Mouse (Mus musculus): ENCODE data around the gene Lhfpl2. TPM values are rescaled to one million over a fixed set of nuclear protein-coding genes. Genes with fewer than 3 reads are reported as not detected.

The Lhfpl2 gene
- total RNA-seq, 2 experiments from 2014 or later: 35.5 to 40.1 TPM

DNA sequence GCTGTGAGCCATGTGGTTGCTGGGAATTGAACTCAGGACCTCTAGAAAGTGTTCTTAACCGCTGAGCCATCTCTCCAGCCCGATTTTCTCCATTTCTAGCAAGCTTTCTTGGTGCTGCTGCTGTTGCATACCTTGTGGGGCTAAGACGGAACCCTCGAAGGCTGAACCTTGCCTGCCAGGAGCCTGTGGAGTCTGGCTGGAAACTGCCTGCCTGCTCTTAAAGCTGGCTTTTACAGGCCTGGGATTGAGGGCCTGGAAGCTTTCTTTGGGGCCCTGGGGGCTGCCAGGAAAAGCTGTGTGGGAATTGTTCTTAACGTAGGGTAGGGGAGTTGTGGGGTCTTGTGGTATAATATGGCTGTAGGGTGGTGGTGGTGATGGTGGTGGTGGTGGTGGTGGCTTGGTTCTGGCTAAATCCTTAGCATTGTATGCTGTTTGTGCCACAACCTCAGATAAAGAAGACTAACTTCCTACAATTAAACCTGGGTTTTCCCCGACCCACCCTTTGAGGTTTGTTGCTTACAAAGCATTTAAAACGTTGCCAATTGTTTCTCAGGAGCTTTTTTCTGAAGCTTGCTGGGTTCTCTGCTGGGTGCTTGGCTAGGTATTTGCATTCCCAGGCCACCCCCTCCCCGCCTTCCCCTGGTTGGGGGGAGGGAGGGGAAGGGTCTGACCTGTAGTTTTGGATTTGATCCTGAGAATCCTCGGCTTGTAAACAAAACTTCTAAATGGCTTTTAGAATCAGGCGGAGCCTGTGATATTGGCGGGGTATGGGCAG lies 7.9 kb downstream of the Lhfpl2 start:
- no peak for DNase-seq (ENCODE audit: low spot score in 2 of 2)

DNA sequence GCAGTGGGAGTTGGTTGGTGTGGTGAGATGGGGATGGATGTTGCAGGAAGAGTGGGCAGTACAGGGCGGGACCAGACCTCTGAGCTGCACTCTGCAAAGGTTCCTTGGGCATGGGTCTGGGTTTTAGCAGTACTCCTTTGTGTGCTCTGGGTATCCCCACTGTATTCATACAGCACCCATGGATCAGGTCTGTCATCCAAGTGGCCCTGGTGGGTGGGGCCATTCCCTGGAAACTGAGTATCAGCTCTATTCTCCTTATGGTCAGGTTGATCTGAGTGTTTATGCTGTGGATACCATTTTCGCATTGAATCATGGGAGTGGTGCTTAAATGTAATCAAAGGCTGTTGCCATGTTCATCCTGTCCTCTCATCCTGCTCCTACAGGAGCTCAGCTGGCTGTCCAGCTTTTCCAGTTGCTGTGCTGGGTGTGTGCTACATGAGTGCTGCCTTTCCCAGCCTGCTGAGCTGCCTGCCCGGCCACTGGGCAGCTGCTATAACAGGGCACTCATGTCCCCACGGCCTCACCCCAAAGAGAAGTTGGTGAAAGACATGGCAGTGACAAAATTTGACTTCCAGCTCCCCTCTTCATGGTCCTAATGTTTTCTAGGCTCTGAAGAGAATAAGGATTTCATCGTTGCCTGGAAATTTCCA lies 9.2 kb downstream of the Lhfpl2 start:
- no peak for DNase-seq (ENCODE audit: low spot score in 2 of 2)

DNA sequence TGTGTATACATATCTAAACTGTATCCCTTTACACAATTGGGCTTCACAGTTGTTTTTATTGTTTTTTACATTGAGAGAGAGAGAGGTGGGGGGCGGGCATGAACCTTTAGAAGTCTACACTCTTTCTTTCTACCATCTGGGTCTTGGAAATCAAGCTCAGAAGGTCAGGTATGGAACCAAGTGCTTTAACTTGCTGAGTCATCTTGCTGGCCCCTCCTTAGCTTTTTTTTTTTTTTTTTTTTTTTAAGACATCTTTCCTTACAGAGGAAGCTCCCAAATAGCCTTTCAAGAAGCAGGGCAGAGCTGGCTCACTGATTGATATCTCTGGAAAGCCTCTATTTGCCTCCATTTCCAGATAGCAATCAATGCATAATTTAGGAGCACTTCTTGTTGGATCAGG lies 10.7 kb downstream of the Lhfpl2 start:
- no peak for DNase-seq (ENCODE audit: low spot score in 2 of 2)

DNA sequence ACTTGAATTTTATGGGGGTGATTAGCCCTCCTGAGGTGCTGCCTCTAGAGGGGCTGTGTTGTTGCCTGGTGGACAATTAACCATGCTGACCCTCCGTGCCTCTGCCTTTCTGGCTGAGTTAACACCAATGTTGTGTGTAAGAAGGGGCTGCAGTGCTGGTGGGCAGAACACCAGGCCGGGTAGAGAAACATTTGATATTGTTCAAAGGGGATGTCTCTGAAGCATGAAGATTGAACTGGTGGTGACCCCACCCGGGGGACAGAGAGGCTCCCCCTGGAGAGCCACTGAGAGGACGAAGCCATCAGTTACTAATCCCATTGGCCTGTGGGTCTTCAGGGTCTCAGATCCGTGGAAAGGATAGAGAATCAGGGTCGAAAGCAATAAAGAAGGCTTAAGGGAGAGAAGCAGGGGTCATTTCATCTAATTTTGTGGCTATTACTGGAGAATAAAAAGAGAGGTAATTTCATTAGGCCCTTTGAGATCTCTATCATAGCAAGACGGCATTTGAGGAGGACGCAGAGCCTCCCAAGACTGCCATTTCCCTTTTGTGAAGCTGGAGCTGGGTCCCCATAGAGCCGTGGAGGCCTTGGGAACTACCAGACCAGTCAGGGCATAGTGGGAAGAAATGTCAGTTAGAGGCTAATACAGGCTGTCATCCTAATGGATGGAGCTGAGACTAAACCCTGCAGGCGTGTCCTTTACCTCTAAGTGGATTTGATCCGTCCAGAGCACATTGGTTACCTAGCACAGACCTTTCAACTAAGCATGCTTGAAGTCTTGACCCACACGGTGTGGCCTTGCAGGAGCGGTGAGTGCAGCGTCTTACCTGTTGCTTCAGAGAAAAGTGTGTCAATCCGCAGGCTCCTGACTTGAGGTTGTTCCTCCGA lies 12.1 kb downstream of the Lhfpl2 start:
- no peak for DNase-seq (ENCODE audit: low spot score in 2 of 2)

DNA sequence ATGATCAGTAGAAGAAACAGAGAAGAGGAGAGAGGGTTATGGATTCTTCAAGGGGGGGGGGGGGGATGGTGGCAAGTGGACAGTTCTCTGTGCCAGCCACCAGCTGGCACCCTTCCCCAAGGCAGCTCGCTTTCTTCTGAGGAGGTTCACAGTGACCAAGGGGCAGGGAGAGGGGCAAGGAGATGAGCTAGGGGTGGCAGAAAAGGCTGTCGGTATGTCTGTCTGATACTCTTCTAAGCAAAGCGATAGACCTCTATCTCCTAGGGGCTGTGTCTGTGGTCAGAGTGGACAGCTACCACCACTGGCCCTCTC lies 12.7 kb downstream of the Lhfpl2 start:
- no peak for DNase-seq (ENCODE audit: low spot score in 2 of 2)

DNA sequence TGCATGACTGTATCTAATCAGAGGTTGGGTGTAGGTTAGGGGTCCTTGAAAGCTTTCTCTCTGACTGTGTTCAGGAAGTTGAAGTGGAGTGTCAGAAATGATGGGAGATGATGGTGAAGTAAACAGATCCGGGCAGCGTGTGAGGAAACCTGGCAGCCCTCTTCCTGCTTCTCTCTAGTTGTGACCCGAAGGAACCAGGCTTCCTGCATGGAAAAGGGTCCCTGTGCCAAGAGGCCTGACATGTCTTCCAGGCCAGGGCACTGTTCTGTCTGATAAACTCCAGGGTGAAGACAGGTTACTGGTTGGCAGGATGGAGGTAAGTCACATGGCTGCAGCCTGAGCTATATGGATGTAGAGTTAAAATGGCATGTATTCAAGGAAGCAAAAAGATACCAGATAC lies 13.3 kb downstream of the Lhfpl2 start:
- DNase-seq (ENCODE audit: low spot score in 2 of 2): no peak

DNA sequence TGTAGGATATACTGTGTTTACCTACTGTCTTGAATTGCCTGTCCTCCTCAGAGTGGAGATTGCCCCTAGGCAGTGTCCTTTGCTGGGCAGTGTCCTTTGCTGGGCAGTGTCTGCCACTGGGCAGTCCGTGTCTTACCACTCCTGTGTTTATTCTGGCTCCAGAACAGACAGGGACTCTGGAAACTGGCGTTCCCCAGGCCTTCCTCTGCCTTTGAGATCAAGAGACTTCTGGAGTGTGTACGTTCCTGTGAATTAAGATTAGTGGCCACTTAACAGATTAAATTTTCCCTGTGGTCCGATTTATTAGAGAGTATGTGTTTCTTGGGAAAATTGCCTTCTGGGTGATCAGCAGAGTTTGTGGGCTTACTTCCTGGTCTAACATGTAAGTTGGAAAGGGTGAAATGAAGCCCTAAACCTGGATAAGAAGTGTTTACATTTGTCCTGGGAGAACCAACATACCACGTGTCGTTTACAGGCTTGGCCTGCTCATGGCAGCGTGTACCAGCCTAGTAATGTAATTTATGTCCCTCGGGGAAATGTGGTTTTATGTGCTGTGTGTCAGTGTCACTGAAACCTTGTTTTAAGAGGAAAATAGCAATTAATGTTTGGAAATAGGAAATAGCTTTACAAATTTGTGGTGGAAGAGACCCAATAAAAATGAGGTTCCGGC lies 15.6 kb downstream of the Lhfpl2 start:
- no peak for DNase-seq (ENCODE audit: low spot score in 2 of 2)

DNA sequence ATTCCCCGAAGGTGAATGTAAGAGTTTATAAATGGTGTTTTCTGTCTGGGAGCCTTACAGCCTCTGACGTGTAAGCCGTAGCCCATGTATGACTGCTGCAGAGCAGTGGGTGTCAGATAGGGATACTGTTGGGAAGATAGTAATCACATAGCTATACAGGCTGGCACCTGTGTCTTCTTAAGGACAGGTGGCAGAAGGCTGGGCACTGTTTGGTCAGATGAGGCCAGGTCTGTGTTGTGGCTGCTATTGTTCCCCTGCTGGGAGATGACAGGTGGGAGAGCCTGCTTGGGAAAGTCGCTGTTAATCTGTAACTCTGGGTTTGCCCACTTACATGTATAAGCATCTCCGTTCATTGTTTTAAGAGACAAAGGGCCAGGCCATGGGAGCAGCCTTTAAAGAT lies 16.1 kb downstream of the Lhfpl2 start:
- no peak for DNase-seq (ENCODE audit: low spot score in 2 of 2)

DNA sequence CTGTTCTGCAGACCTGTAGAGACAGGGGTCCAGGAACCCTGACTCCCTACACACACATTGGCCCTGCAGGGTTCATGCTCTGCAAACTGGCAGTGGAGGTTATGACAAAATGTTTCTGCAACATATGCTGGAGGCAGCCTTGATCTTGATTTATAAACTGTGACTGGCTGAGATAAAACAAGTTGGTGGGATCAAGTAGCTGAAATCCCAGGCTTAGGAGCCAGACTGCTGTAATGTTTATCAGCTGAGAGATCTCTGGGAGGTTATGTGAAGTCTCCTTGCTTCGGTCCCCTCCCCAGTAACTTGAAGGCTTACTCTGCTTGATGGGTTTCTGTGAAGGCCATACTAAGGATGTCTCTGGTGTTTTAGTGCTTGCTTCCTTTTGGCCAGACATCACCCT lies 17.6 kb downstream of the Lhfpl2 start:
- no peak for DNase-seq (ENCODE audit: low spot score in 2 of 2)

DNA sequence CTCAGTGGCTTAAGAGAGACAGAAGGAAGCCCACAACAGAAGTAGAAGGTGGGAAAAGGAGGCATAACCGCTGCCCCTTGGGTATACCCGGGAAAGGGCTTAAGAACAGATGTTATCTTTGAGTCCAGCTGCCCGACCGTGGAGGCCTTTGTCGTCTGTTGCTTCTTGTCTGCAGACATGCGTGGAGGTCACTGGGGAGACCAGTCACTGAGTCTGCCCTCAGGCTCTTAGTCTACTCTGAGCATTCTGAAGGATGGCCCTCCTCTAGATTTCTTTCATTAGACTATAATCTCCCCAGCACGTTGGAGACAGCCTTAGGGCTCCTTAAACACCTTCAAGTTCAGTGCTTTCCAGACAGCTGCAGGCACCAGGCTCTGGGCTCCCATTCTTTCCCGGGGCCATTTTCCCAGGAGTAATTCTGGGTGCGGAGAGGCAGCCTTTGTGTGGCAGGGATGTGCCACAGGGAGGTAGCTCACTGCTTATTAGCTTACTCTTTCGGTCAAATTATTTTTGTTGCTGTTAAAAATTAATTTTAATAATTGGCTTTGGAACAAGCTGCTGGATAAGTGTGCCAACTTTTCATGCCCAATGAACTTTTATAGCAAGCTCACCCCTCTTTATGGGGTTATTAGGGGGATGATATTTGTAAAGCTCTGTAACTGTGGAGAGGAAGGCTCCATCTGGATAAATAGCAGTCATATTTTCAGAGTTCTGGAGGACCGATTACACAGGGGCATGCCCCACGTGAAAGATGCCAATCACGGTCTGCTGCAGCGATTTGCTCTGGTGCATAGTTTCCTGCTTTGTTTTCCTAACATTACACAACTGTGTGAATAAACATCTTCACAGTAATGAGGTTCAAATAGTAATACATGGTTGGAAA lies 19.8 kb downstream of the Lhfpl2 start:
- DNase-seq (ENCODE audit: low spot score in 2 of 2): no peak

DNA sequence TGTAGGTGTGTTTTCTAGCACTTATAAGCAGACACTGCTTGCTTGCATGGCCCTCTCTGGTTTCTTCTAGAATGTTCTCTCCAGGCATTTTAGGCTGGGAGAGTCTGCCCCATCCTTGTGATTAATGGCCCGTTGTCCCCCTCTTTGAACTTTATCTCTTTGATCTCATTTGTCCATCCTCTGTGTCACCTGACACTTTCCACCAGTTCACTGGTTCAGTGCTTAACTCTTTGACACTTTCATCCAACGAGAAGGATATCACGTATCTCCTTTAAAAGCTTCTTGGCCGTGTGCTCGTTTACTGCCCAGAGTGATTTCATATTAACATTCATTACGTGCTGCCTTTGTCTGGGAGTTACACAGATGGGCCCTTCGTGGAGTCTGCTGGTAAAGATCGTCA lies 25.6 kb downstream of the Lhfpl2 start:
- DNase-seq (ENCODE audit: low spot score in 2 of 2): no peak

DNA sequence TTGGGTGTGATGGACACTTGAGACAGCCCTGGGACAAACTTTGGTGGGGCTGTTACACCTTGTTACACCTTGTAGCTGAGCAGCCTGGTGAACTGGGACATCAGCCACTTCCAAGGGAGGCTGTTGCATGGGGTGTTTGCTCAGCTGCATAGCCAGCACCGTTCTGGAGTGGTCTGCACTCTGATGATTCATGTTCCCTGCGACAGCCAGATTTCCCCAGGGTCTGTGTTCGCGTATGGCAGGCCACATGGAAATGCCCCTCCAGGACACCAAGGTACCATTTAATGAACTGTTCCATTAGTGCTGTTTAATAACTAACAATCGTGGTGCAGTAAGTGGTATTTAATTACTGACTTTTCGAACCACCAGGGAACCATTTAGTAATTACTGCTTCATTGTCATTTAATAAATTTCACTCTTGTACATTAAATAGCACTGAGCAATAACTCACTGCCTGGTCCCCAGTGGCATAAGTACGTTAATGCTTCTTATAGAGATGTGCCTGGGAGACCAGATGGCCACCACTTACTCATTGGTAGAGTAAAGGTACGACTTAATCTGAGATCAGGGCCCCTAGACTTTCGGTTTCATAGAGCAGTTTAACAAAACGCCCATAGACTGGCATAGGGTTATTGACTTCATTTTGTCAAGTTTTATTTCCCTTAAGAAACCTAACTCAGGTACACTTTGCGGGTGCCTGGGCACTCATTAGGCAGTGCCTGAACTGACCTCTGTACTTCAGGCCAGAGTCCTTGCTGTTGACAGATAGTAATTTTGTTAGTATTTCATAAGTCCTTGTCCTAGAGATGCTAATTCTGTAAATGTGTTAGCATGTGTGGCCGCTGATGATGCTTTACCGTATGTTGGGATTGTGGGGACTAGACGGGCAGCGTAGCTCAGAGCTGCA lies 26.9 kb downstream of the Lhfpl2 start:
- DNase-seq (ENCODE audit: low spot score in 2 of 2): no peak

DNA sequence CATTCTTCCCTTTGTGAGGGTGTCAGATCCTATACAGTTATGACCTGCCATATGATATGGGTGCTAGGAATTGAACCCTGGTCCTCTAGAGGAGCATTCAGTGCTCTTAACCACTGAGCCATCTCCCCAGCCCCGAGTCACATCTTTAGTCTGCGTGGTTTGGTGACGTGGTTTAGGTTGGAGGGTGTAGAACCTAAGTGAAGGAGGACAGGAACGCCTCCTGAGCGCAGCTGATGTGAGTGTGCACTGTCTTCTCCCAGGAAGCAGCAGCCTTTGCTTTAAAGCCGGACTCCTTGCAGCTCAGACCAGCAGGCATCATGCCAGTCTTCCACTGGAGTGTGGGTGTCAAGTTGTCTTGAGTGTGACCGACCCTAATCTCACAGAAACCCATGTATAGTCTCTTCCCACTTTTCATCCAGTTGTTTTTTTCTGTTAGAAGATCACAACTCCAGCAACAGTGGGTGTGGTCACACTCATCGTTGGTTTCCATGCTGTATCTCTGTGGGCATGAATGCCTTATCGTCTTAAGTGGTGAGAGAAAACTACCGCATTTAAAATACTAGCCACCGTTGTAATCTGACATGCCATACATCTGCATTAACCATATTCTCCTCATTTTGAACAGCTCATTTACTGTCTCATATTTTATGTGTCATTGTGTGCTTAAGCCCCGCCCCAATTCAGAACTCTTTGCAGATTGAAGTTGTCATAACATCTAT lies 28.7 kb downstream of the Lhfpl2 start:
- DNase-seq (ENCODE audit: low spot score in 2 of 2): no peak

DNA sequence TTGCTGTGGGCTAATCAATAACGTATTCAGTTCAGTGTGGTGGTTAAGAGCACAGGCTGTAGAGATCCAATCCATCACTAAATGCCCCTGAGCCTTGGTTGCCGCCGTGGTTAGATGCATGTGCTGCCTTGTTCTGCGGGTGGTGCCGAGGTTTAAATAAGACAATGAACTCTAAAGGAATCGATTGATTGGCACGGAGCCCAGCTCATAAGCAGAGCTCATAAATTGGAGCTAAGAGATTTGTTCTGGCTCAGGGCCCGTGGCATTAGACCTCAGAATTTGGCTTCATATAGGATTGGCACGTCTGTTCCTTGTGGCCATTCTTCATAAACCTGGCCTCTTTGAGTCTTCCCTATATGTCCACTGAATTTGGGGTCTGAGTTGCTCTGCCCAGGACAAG lies 29.5 kb downstream of the Lhfpl2 start:
- DNase-seq (ENCODE audit: low spot score in 2 of 2): no peak

DNA sequence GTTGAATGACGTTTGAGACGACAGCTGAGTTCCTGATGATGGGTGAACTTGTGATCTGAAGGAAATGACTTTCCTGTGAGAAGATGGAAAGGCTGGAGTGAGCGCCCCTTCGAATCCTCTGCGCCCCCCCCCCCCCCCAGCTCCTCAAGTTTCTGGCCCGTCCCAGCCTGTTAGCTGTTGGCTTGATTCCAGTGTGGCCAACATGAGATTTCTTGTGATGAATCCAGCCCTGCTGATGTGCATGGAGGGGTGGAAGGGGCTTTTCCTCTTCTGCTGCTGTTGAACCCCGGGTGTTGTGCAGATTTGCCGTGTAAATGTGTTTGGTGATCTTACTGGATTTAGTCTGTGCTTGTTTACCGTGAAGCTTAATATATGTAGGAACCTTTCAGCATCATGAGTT lies 31.2 kb downstream of the Lhfpl2 start:
- no peak for DNase-seq (ENCODE audit: low spot score in 2 of 2)

DNA sequence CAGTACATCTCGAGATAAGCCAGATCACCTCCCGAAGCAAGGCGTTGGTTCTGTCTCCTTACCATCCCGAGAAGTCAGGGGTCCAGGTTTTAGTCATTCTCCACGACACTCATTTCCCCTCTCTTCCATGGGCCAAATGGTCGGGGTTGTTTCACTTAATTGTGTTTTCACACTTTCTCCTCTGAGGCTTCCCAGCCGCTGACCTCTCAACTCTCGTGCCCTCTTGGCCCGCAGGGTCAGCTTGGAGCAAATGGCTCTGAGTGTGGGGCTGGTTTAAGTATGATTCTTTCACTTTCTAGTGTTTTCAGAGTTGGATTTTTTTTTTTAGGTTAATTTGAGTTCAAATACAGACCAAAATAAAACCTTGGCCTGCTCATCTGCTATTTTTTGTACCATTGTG lies 31.7 kb downstream of the Lhfpl2 start:
- no peak for DNase-seq (ENCODE audit: low spot score in 2 of 2)

DNA sequence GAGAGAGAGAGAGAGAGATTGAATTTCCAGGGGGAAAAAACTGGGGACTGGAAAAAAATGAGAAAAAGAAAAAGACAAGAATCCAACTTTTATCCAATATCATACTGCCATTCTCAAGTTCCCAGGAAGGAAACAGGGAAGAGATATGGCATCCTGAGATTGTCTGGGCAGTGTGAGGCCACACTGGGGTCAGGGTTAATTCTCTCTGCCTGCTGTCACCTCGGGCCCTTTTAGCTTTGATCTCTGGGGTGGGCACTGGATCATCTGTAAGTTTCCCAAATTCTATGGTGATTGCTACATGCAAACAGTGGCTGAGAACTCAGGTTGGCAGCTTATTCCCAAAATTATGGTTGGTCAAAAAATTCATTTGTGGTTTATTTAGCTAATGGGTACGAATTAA lies 33.8 kb downstream of the Lhfpl2 start:
- no peak for DNase-seq (ENCODE audit: low spot score in 2 of 2)

DNA sequence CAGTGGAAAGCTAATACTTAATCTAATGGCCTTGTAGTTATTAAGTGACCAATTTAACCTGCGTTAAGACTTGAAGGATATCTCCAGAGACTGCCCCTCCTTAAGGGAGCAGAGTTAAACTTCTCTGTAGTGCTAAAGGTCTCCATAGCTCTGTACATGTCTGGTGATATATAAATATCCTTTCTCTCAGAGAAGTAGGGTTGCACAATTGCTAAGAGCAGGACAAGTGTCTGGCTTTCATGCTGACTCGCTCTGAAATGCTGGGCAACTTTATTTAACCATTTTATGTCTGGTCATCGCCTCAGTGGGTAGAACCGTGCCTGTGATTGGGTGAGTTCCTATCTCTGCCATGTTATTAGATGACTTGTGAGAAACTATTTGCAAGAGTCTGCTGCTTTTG lies 36.6 kb downstream of the Lhfpl2 start:
- DNase-seq (ENCODE audit: low spot score in 2 of 2): no peak

DNA sequence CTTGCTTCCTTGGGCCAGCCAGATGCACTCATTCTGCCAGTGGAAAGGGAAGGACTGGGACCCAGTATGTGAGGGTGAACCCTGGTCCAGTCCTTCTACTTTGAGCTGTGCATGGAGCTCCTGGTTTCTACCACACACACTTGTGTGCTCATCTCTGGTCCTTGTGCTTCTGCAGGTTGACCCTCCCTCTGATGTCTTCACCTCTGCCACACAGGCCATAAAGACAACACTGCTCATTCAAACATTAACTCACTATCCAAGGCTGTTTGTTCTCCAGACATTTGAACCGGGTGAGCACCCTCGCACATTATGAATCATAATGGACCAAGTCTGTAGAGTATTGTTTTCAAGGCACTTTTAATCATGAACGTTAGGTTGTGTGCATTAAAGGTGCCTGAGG lies 37.0 kb downstream of the Lhfpl2 start:
- no peak for DNase-seq (ENCODE audit: low spot score in 2 of 2)

Data from layer of hippocampus, postnatal 14 days (tissue).